9 mouse cellular contexts compared by ENCODE assay signal in genomic region chr9:51007726-51008067, GRCm38 (mm10). TPM values are rescaled to one million over a fixed set of nuclear protein-coding genes. Genes with fewer than 3 reads are reported as not detected.
DNase-seq lines count a peak whose midpoint lies in the region; ATAC-seq and TF ChIP-seq lines count a peak whose summit lies in the region.
"Had no signal": no experiment of that assay in that cellular context is flagged by ENCODE, and none has a peak within 500 bp of the region (broad histone marks: within the 10 kb centered on the region; RNA-seq: fewer than 3 reads in every experiment).

No protein-coding gene starts in this region.

- H3K9me3 ChIP-seq in liver, embryonic 12.5 days (replicated peaks) = no peaks in the 10 kb centered on the region

- 22% methylated on average over 10 of the region's 10 CpGs for WGBS in heart, adult 2 months
- 9% methylated on average over 10 of the region's 10 CpGs for WGBS in liver, embryonic 12.5 days (ENCODE audit: insufficient replicate concordance)

- peak overlapping the region; percentile 87 for H3K4me2 ChIP-seq in liver, embryonic 12.5 days

- peaks cover 1% of the 10 kb centered on the region; the same call in 1 of the 2 replicates for H3K4me1 ChIP-seq in heart, adult 2 months (ENCODE audit: control insufficient read depth, insufficient read depth, low read length)
- H3K4me1 ChIP-seq in liver, embryonic 12.5 days = peaks cover 28% of the 10 kb centered on the region

- no peak for TF ChIP-seq EP300 in heart, adult 2 months (IDR thresholded peaks at IDR 0.05; ENCODE audit: insufficient read depth, low read depth, low read length)

- no peaks in the 10 kb centered on the region for H3K79me2 ChIP-seq in heart, adult 2 months (replicated peaks; ENCODE audit: control insufficient read depth, insufficient read depth, low read length)

- no peak for ATAC-seq in liver, embryonic 12.5 days

- no peak overlapping the region; the same call in 1 of the 2 replicates for H3K27ac ChIP-seq in heart, adult 2 months
- peak overlapping the region; percentile 96 for H3K27ac ChIP-seq in liver, embryonic 12.5 days

- no peak for DNase-seq in heart, adult 2 months
- DNase-seq in heart, adult 11 months = no peak
- DNase-seq in thymus, postnatal 0 days (ENCODE audit: low spot score) = peak; percentile 5
- no peak for DNase-seq in thymus, postnatal 10 days (ENCODE audit: low spot score in 2 of 2)
- DNase-seq in yolk sac, embryonic 10.5 days (ENCODE audit: low spot score) = no peak
- DNase-seq in right cerebral cortex, postnatal 25 days = no peak
- no peak for DNase-seq in urinary bladder, postnatal 10 days (ENCODE audit: low spot score)
- DNase-seq: B cell, adult 2 months had no signal

- peak overlapping the region; percentile 72 for H3K4me3 ChIP-seq in heart, adult 2 months
- peak overlapping the region; percentile 83 for H3K4me3 ChIP-seq in liver, embryonic 12.5 days

- H3K27me3 ChIP-seq in heart, adult 2 months (ENCODE audit: control insufficient read depth, insufficient read depth, low read length) = no peaks in the 10 kb centered on the region
- H3K27me3 ChIP-seq in liver, embryonic 12.5 days (replicated peaks) = no peaks in the 10 kb centered on the region

- no peak for TF ChIP-seq POLR2A in heart, adult 2 months (IDR thresholded peaks at IDR 0.05; ENCODE audit: insufficient read depth, low read depth, low read length)

- intact Hi-C loops in heart, adult 2 months (cut with DNase I) = no loop called here

- H3K36me3 ChIP-seq in heart, adult 2 months (ENCODE audit: control insufficient read depth, insufficient read depth, low read length) = no peaks in the 10 kb centered on the region; the same call in 1 of the 2 replicates
- H3K36me3 ChIP-seq in liver, embryonic 12.5 days = no peaks in the 10 kb centered on the region

- TF ChIP-seq CTCF in heart, adult 2 months (IDR thresholded peaks at IDR 0.05) = no peak

- H3K9ac ChIP-seq in heart, adult 2 months (ENCODE audit: low read depth, low read length) = peak overlapping the region; percentile 96
- peak overlapping the region; percentile 96 for H3K9ac ChIP-seq in liver, embryonic 12.5 days

RNA-seq across cellular contexts. Expression of gene Sik2, which starts 1.2 kb away (rescaled TPM):
- total RNA-seq in heart, adult 2 months (2021) = 10 to 100 TPM; 22.2 to 26.9 TPM
- 14.6 and 15.8 TPM in 2 replicates for polyA plus RNA-seq in heart, adult 2 months (2012; rRNA removed)
- polyA plus RNA-seq in thymus, postnatal 0 days (2015; fragmentation: Nextera tagmentation; extraction: Ambion mirVana) = 12.1 and 12.4 TPM in 2 replicates
- polyA plus RNA-seq in liver, embryonic 12.5 days (2016; fragmentation: Nextera tagmentation; extraction: Ambion mirVana) = 12.3 and 14.5 TPM in 2 replicates

RNA-seq across cellular contexts. Expression of gene Btg4, which starts 53.0 kb away (rescaled TPM):
- total RNA-seq in heart, adult 2 months (2021) = not detected
- not detected in 2 replicates for polyA plus RNA-seq in heart, adult 2 months (2012; rRNA removed)
- 0.12 and 0.17 TPM in 2 replicates for polyA plus RNA-seq in thymus, postnatal 0 days (2015; fragmentation: Nextera tagmentation; extraction: Ambion mirVana)
- not detected in 2 replicates for polyA plus RNA-seq in liver, embryonic 12.5 days (2016; fragmentation: Nextera tagmentation; extraction: Ambion mirVana)
